Mouse (Mus musculus) liver, embryonic 12.5 days (tissue): ENCODE measurements around the gene Gm28230. TPM values are rescaled to one million over a fixed set of nuclear protein-coding genes. Genes with fewer than 3 reads are reported as not detected.

Experiments used
- ATAC-seq: fragments of 200-750 bp; cut with Nextera tagmentation; 2 replicates; pipeline ENCODE4 v1.8.0; 2017; ENCODE audit warnings: moderate number of reproducible peaks, mild to moderate bottlenecking, moderate library complexity
- H3K27ac ChIP-seq: fragments of 300-500 bp; sonication (generic); 2 replicates; pipeline ENCODE4 v1.5.1; 2016; ENCODE audit warnings: mild to moderate bottlenecking
- H3K27me3 ChIP-seq: fragments of 300-500 bp; sonication (generic); replicated peaks from 2 replicates; pipeline ENCODE4 v1.6.1; 2016; ENCODE audit warnings: mild to moderate bottlenecking, moderate library complexity
- H3K36me3 ChIP-seq: fragments of 300-500 bp; sonication (generic); 2 replicates; pipeline ENCODE4 v1.6.1; 2016; ENCODE audit warnings: mild to moderate bottlenecking, moderate library complexity
- H3K4me1 ChIP-seq: fragments of 300-500 bp; sonication (generic); 2 replicates; pipeline ENCODE4 v1.6.1; 2016
- H3K4me2 ChIP-seq: fragments of 300-500 bp; sonication (generic); 2 replicates; pipeline ENCODE4 v1.6.1; 2016; ENCODE audit warnings: mild to moderate bottlenecking, moderate library complexity
- H3K4me3 ChIP-seq: fragments of 300-500 bp; sonication (generic); 2 replicates; pipeline ENCODE4 v1.5.1; 2016; ENCODE audit warnings: mild to moderate bottlenecking, moderate library complexity
- H3K9ac ChIP-seq: fragments of 300-500 bp; sonication (generic); 2 replicates; pipeline ENCODE4 v1.6.1; 2016; ENCODE audit warnings: mild to moderate bottlenecking, moderate library complexity
- H3K9me3 ChIP-seq: fragments of 300-500 bp; sonication (generic); replicated peaks from 2 replicates; pipeline ENCODE4 v1.6.1; 2016; ENCODE audit warnings: mild to moderate bottlenecking, moderate library complexity
- WGBS: fragments of 180-500 bp; shearing (Covaris S2); methylation state at CpG from one replicate; pipeline ENCODE4 v1.1.7; 2016; ENCODE audit not compliant: insufficient replicate concordance; 5-methylcytosine and 5-hydroxymethylcytosine counted together
- polyA plus RNA-seq: library from polyadenylated mRNA; unstranded; fragments of >200 nt; fragmentation: Nextera tagmentation; extraction: Ambion mirVana; gene quantifications from 2 replicates; pipeline ENCODE4 v1.2.1, GENCODE M21; 2016

Gm28230 gene
- polyA plus RNA-seq, 1 experiment from 2014 or later, result not detected

- H3K4me3 ChIP-seq, result no peak overlapping the region
- H3K9me3 ChIP-seq, result no peaks in the 10 kb centered on the region
- WGBS, result 15% methylated on average over 17 of the region's 17 CpGs
- H3K4me2 ChIP-seq, result no peak overlapping the region
- H3K27me3 ChIP-seq, result peaks cover 99% of the 10 kb centered on the region
- H3K27ac ChIP-seq, result no peak overlapping the region
- peaks cover 21% of the 10 kb centered on the region for H3K4me1 ChIP-seq
- H3K9ac ChIP-seq, result no peak overlapping the region
- no peak for ATAC-seq
- no peaks in the 10 kb centered on the region for H3K36me3 ChIP-seq
Measured at GRCm38 (mm10) chr2:74701949-74702819, 24.3 kb upstream of the Gm28230 start.

GRCm38 (mm10) chr2:74702820-74703219, 23.7 kb upstream of the Gm28230 start:
- H3K36me3 ChIP-seq, result no peaks in the 10 kb centered on the region
- WGBS, result 27% methylated on average over 6 of the region's 6 CpGs
- no peak for ATAC-seq
- no peak overlapping the region for H3K4me2 ChIP-seq
- H3K9me3 ChIP-seq, result no peaks in the 10 kb centered on the region
- peaks cover 21% of the 10 kb centered on the region for H3K4me1 ChIP-seq
- no peak overlapping the region for H3K27ac ChIP-seq
- H3K27me3 ChIP-seq, result peaks cover 99% of the 10 kb centered on the region
- H3K4me3 ChIP-seq, result no peak overlapping the region
- H3K9ac ChIP-seq, result no peak overlapping the region

- WGBS, result 13% methylated on average over 10 of the region's 10 CpGs
- H3K27ac ChIP-seq, result no peak overlapping the region
- no peak overlapping the region for H3K4me2 ChIP-seq
- peaks cover 99% of the 10 kb centered on the region for H3K27me3 ChIP-seq
- H3K4me1 ChIP-seq, result peaks cover 16% of the 10 kb centered on the region
- H3K9ac ChIP-seq, result no peak overlapping the region
- H3K9me3 ChIP-seq, result no peaks in the 10 kb centered on the region
- H3K36me3 ChIP-seq, result no peaks in the 10 kb centered on the region
- ATAC-seq, result no peak
- no peak overlapping the region for H3K4me3 ChIP-seq
Measured at GRCm38 (mm10) chr2:74703317-74703716, 23.2 kb upstream of the Gm28230 start.

GRCm38 (mm10) chr2:74703720-74704392, 22.7 kb upstream of the Gm28230 start:
- no peak for ATAC-seq

GRCm38 (mm10) chr2:74704393-74704998, 22.0 kb upstream of the Gm28230 start, which contains the start of gene Hoxd8:
TSS of gene Hoxd8 (plus strand) at chr2:74704615.
- Histone ChIP-seq H3K4me3 (peak within 1 kb of the TSS; percentile 47), H3K36me3 (no peaks in the 10 kb centered on the region), H3K4me2 (peak within 1 kb of the TSS; percentile 59), H3K4me1 (peaks cover 13% of the 10 kb centered on the region), H3K9ac (no peak within 1 kb of the TSS), H3K9me3 (no peaks in the 10 kb centered on the region), H3K27ac (no peak within 1 kb of the TSS), H3K27me3 (peaks cover 99% of the 10 kb centered on the region)
- 2% methylated on average over 45 of the region's 52 CpGs for WGBS
- no peak for ATAC-seq

More at GRCm38 (mm10) chr2:74703720-74704392, 22.7 kb upstream of the Gm28230 start:
- no peaks in the 10 kb centered on the region for H3K36me3 ChIP-seq
- H3K27me3 ChIP-seq, result peaks cover 99% of the 10 kb centered on the region
- peaks cover 13% of the 10 kb centered on the region for H3K4me1 ChIP-seq
- H3K9me3 ChIP-seq, result no peaks in the 10 kb centered on the region
- H3K4me2 ChIP-seq, result no peak overlapping the region
- H3K27ac ChIP-seq, result no peak overlapping the region
- no peak overlapping the region for H3K4me3 ChIP-seq
- WGBS, result 5% methylated on average over 26 of the region's 26 CpGs
- no peak overlapping the region for H3K9ac ChIP-seq

- no peaks in the 10 kb centered on the region for H3K36me3 ChIP-seq
- H3K4me2 ChIP-seq, result peak overlapping the region; percentile 59
- H3K9ac ChIP-seq, result no peak overlapping the region
- H3K9me3 ChIP-seq, result no peaks in the 10 kb centered on the region
- H3K4me3 ChIP-seq, result peak overlapping the region; percentile 47
- peaks cover 99% of the 10 kb centered on the region for H3K27me3 ChIP-seq
- no peak overlapping the region for H3K27ac ChIP-seq
- no peak for ATAC-seq
- under 1% methylated on average over 48 of the region's 66 CpGs for WGBS
- peaks cover 13% of the 10 kb centered on the region for H3K4me1 ChIP-seq
Measured at GRCm38 (mm10) chr2:74704999-74705466, 21.5 kb upstream of the Gm28230 start.

GRCm38 (mm10) chr2:74705467-74706089, 20.9 kb upstream of the Gm28230 start:
- 1% methylated on average over 71 of the region's 85 CpGs for WGBS
- peaks cover 13% of the 10 kb centered on the region for H3K4me1 ChIP-seq
- no peak overlapping the region for H3K27ac ChIP-seq
- peaks cover 99% of the 10 kb centered on the region for H3K27me3 ChIP-seq
- H3K4me3 ChIP-seq, result peak overlapping the region; percentile 47
- H3K4me2 ChIP-seq, result peak overlapping the region; percentile 59
- H3K36me3 ChIP-seq, result no peaks in the 10 kb centered on the region
- no peak for ATAC-seq
- H3K9ac ChIP-seq, result no peak overlapping the region
- no peaks in the 10 kb centered on the region for H3K9me3 ChIP-seq

GRCm38 (mm10) chr2:74706393-74706960, 20.1 kb upstream of the Gm28230 start:
- WGBS, result 7% methylated on average over 13 of the region's 13 CpGs
- no peak overlapping the region for H3K9ac ChIP-seq

GRCm38 (mm10) chr2:74707599-74707998, 18.9 kb upstream of the Gm28230 start:
- no peak for ATAC-seq
- no peak overlapping the region for H3K4me2 ChIP-seq

More at GRCm38 (mm10) chr2:74706393-74706960, 20.1 kb upstream of the Gm28230 start:
- H3K36me3 ChIP-seq, result no peaks in the 10 kb centered on the region
- no peak overlapping the region for H3K27ac ChIP-seq
- H3K4me3 ChIP-seq, result no peak overlapping the region
- H3K4me1 ChIP-seq, result peaks cover 13% of the 10 kb centered on the region
- no peak overlapping the region for H3K4me2 ChIP-seq
- no peaks in the 10 kb centered on the region for H3K9me3 ChIP-seq
- no peak for ATAC-seq
- H3K27me3 ChIP-seq, result peaks cover 99% of the 10 kb centered on the region

GRCm38 (mm10) chr2:74708676-74709075, 17.9 kb upstream of the Gm28230 start:
- Histone ChIP-seq H3K4me3 (no peak overlapping the region), H3K27ac (no peak overlapping the region), H3K4me1 (peaks cover 13% of the 10 kb centered on the region), H3K27me3 (peaks cover 99% of the 10 kb centered on the region), H3K9me3 (no peaks in the 10 kb centered on the region), H3K4me2 (no peak overlapping the region), H3K9ac (no peak overlapping the region), H3K36me3 (no peaks in the 10 kb centered on the region)
- WGBS, result 36% methylated on average over 4 of the region's 4 CpGs
- ATAC-seq, result no peak

More at GRCm38 (mm10) chr2:74707599-74707998, 18.9 kb upstream of the Gm28230 start:
- Histone ChIP-seq H3K27ac (no peak overlapping the region), H3K4me1 (peaks cover 13% of the 10 kb centered on the region), H3K9me3 (no peaks in the 10 kb centered on the region), H3K4me3 (no peak overlapping the region), H3K27me3 (peaks cover 99% of the 10 kb centered on the region), H3K9ac (no peak overlapping the region), H3K36me3 (no peaks in the 10 kb centered on the region)
- 22% methylated on average over 7 of the region's 7 CpGs for WGBS
